Mouse (Mus musculus): ENCODE data around the gene Lmln. TPM values are rescaled to one million over a fixed set of nuclear protein-coding genes. Genes with fewer than 3 reads are reported as not detected.
"Not testable (repeated sequence)": the region's sequence is repeated elsewhere in the genome, so short reads cannot be mapped to it uniquely, and the experiment has no call there.

The Lmln gene
- polyA plus RNA-seq, 1 experiment, result 5.0 TPM

DNA sequence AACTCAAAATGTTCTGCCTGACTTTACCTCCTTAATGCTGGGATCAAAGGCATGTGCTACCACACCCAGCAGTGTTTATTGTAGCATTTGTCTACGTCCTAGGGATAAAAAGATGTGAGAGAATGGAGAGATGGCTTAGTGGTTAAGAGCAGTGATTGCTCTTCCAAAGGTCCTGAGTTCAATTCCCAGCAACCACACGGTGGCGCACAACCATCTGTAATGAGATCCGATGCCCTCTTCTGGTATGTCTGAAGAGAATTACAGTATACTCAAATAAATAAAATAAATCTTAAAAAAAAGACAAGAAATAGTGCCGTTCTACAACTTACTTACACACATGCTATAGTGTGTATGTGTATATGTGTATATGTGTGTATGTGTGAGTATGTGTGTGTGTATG, 105.2 kb downstream of the Lmln start:
- H3K4me1 ChIP-seq (ENCODE audit: control insufficient read depth, insufficient read depth, low read length), result no peaks in the 10 kb centered on the region
- no peak for DNase-seq
- TF ChIP-seq POLR2A (IDR thresholded peaks at IDR 0.05; ENCODE audit: borderline replicate concordance, extremely low read depth, low read depth, low read length), result no peak
- peak; percentile 25; the same call in 1 of the 2 replicates for TF ChIP-seq CTCF (IDR thresholded peaks at IDR 0.05; ENCODE audit: insufficient read depth, low read length)
- WGBS, result 29% methylated on average over 5 of the region's 5 CpGs
- no peak overlapping the region for H3K4me3 ChIP-seq (replicated peaks; ENCODE audit: extremely low read depth, low read depth, low read length)

DNA sequence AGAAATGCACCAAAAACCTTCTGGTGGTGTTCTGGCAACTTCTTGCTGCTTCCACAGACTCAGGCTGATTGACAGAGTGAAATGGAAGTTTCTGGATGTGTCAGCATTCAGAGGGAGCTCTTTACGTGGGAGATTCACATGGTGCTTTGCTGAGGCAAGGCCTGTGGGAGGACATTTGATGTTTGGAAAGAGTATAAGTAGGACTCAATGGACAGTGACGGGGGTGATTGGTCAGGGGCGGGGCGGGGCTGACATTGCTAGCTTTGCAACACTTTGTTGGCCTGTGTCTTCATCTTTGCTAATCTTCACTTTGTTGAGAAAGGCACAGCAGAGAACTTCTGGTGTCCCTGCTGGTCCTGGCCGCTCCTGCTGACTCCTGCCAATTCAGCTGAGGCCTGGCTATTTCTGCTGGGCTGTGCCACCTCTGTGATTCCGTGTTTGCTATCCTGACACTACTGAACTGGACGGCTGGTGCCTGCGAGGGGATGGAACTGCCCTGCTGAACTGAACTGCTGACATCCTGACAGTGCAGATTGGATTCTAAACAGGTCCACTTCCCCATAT, 107.2 kb downstream of the Lmln start:
- DNase-seq, result no peak
- Histone ChIP-seq H3K4me1 (ENCODE audit: control insufficient read depth, insufficient read depth, low read length) (no peaks in the 10 kb centered on the region), H3K4me3 (replicated peaks; ENCODE audit: extremely low read depth, low read depth, low read length) (no peak overlapping the region)
- 71% methylated on average over 8 of the region's 8 CpGs for WGBS
- no peak for TF ChIP-seq POLR2A (IDR thresholded peaks at IDR 0.05; ENCODE audit: borderline replicate concordance, extremely low read depth, low read depth, low read length)
- no peak for TF ChIP-seq CTCF (IDR thresholded peaks at IDR 0.05; ENCODE audit: insufficient read depth, low read length)

- Histone ChIP-seq H3K4me3 (replicated peaks; ENCODE audit: extremely low read depth, low read depth, low read length) (no peak overlapping the region), H3K4me1 (ENCODE audit: control insufficient read depth, insufficient read depth, low read length) (no peaks in the 10 kb centered on the region)
- WGBS, result 75% methylated on average over 9 of the region's 9 CpGs
- TF ChIP-seq POLR2A (IDR thresholded peaks at IDR 0.05; ENCODE audit: borderline replicate concordance, extremely low read depth, low read depth, low read length), result no peak
- TF ChIP-seq CTCF (IDR thresholded peaks at IDR 0.05; ENCODE audit: insufficient read depth, low read length), result no peak
- DNase-seq, result no peak
These were observed 108.6 kb downstream of the Lmln start for GRCm38 (mm10) chr16:33170716-33171587.

- DNase-seq, result no peak
- no peak overlapping the region for H3K4me3 ChIP-seq (replicated peaks; ENCODE audit: extremely low read depth, low read depth, low read length)
- no peaks in the 10 kb centered on the region for H3K4me1 ChIP-seq (ENCODE audit: control insufficient read depth, insufficient read depth, low read length)
- WGBS, result 72% methylated on average over 6 of the region's 6 CpGs
- no peak for TF ChIP-seq CTCF (IDR thresholded peaks at IDR 0.05; ENCODE audit: insufficient read depth, low read length)
- TF ChIP-seq POLR2A (IDR thresholded peaks at IDR 0.05; ENCODE audit: borderline replicate concordance, extremely low read depth, low read depth, low read length), result no peak
These were observed 109.5 kb downstream of the Lmln start for GRCm38 (mm10) chr16:33171800-33172199.

DNA sequence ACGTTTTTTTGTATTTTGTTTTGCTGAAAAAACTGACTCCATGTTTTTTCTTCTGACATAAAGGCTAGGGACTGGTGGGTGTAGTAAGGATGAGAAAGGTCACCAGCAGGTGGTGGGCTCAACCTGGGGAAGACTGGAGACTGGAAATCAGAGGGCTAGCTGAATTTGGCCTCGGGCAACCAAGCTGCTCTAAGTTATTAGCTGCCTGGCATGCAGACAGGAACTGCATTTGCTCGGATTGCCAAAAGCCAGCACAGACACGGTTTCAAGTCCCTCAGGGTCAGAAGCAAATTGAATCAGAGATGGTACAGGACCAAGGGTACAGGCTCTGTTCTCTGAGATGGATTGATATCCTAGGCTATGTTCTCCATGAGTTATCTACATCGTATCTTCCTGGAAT, 110.8 kb downstream of the Lmln start:
- 63% methylated on average over 5 of the region's 5 CpGs for WGBS
- H3K4me1 ChIP-seq (ENCODE audit: control insufficient read depth, insufficient read depth, low read length), result no peaks in the 10 kb centered on the region
- no peak for DNase-seq
- no peak overlapping the region for H3K4me3 ChIP-seq (replicated peaks; ENCODE audit: extremely low read depth, low read depth, low read length)
- TF ChIP-seq POLR2A (IDR thresholded peaks at IDR 0.05; ENCODE audit: borderline replicate concordance, extremely low read depth, low read depth, low read length) (no peak), CTCF (IDR thresholded peaks at IDR 0.05; ENCODE audit: insufficient read depth, low read length) (no peak)

- Histone ChIP-seq H3K4me3 (replicated peaks; ENCODE audit: extremely low read depth, low read depth, low read length) (no peak overlapping the region), H3K4me1 (ENCODE audit: control insufficient read depth, insufficient read depth, low read length) (no peaks in the 10 kb centered on the region)
- DNase-seq, result no peak
- TF ChIP-seq CTCF (IDR thresholded peaks at IDR 0.05; ENCODE audit: insufficient read depth, low read length) (no peak), POLR2A (IDR thresholded peaks at IDR 0.05; ENCODE audit: borderline replicate concordance, extremely low read depth, low read depth, low read length) (no peak)
These were observed 112.4 kb downstream of the Lmln start for GRCm38 (mm10) chr16:33174695-33175094.

GRCm38 (mm10) chr16:33176831-33177230, 114.5 kb downstream of the Lmln start:
- not testable (repeated sequence) for H3K4me3 ChIP-seq (replicated peaks; ENCODE audit: extremely low read depth, low read depth, low read length); DNase-seq; H3K4me1 ChIP-seq (ENCODE audit: control insufficient read depth, insufficient read depth, low read length)
- 85% methylated on average over 5 of the region's 5 CpGs for WGBS

Other genes starting within 250 kb of the Lmln start
- gene Fyttd1, start 185.0 kb upstream of the Lmln start, polyA plus RNA-seq (2012; rRNA removed), result 8.4 and 8.9 TPM in 2 replicates
- gene Rubcn, start 184.8 kb upstream of the Lmln start, polyA plus RNA-seq (2012; rRNA removed), result 34.3 and 47.6 TPM in 2 replicates
- 28.7 and 40.3 TPM in 2 replicates for gene Lrch3, start 148.4 kb upstream of the Lmln start, polyA plus RNA-seq (2012; rRNA removed)
- 0.84 and 1.9 TPM in 2 replicates for gene Iqcg, start 6.3 kb upstream of the Lmln start, polyA plus RNA-seq (2012; rRNA removed)
- gene Rpl35a, start 6.1 kb upstream of the Lmln start, polyA plus RNA-seq (2012; rRNA removed), result 146 and 225 TPM in 2 replicates
- gene Osbpl11, start 122.5 kb downstream of the Lmln start, polyA plus RNA-seq (2012; rRNA removed), result 11.1 and 11.3 TPM in 2 replicates
- gene Snx4, start 188.9 kb downstream of the Lmln start, polyA plus RNA-seq (2012; rRNA removed), result 13.5 and 25.3 TPM in 2 replicates